Mouse (Mus musculus) stomach, postnatal 0 days (tissue): ENCODE data around the gene Tpd52l2. TPM values are rescaled to one million over a fixed set of nuclear protein-coding genes. Genes with fewer than 3 reads are reported as not detected.

Experiments
- ATAC-seq: fragments of 200-750 bp; cut with Nextera tagmentation; 2 replicates; pipeline ENCODE4 v1.8.0; 2017; ENCODE audit not compliant: low FRiP score, low TSS enrichment
- DNase-seq: peaks from one replicate; pipeline ENCODE4 v3.0.0-alpha.2; 2016; ENCODE audit warnings: low spot score
- H3K27ac ChIP-seq: fragments of 300-500 bp; sonication (generic); replicated peaks from 2 replicates; pipeline ENCODE4 v1.5.1; 2014; ENCODE audit warnings: mild to moderate bottlenecking, control low read depth
- H3K27me3 ChIP-seq: fragments of 300-500 bp; sonication (generic); 2 replicates; pipeline ENCODE4 v1.6.1; 2014; ENCODE audit warnings: low read length; ENCODE audit not compliant: control insufficient read depth, insufficient read depth
- H3K36me3 ChIP-seq: fragments of 300-500 bp; sonication (generic); 2 replicates; pipeline ENCODE4 v1.6.1; 2014; ENCODE audit warnings: low read length, mixed read lengths; ENCODE audit not compliant: control insufficient read depth, insufficient read depth
- H3K4me1 ChIP-seq: fragments of 300-500 bp; sonication (generic); replicated peaks from 2 replicates; pipeline ENCODE4 v1.6.1; 2014; ENCODE audit warnings: antibody characterized with exemption; ENCODE audit not compliant: control insufficient read depth, insufficient read depth
- H3K4me2 ChIP-seq: fragments of 300-500 bp; sonication (generic); replicated peaks from 2 replicates; pipeline ENCODE4 v1.6.1; 2014; ENCODE audit warnings: low read depth, mild to moderate bottlenecking, control low read depth, moderate library complexity
- H3K4me3 ChIP-seq: fragments of 300-500 bp; sonication (generic); 2 replicates; pipeline ENCODE4 v1.5.1; 2014; ENCODE audit warnings: low read depth, low read length, control low read depth
- H3K9ac ChIP-seq: fragments of 300-500 bp; sonication (generic); 2 replicates; pipeline ENCODE4 v1.6.1; 2014; ENCODE audit warnings: mild to moderate bottlenecking, low read length, control low read depth, mixed read lengths
- H3K9me3 ChIP-seq: fragments of 300-500 bp; sonication (generic); 2 replicates; pipeline ENCODE4 v1.6.1; 2016; ENCODE audit warnings: low read length; ENCODE audit not compliant: control insufficient read depth
- CTCF ChIP-seq: IDR thresholded peaks from 2 replicates; pipeline ENCODE4 v1.5.1; 2016; ENCODE audit warnings: antibody characterized with exemption, low read depth, mild to moderate bottlenecking, moderate library complexity
- EP300 ChIP-seq: optimal IDR thresholded peaks from 2 replicates; pipeline ENCODE3; 2016; ENCODE audit warnings: antibody characterized with exemption
- WGBS: fragments of 180-500 bp; shearing (Covaris S2); extraction: QIAGEN DNeasy Blood & Tissue Kit; methylation state at CpG from one replicate; pipeline ENCODE4 v1.1.7; 2014; 5-methylcytosine and 5-hydroxymethylcytosine counted together
- polyA plus RNA-seq: library from polyadenylated mRNA; unstranded; fragments of >200 nt; fragmentation: Nextera tagmentation; extraction: Ambion mirVana; gene quantifications from 2 replicates; pipeline ENCODE4 v1.2.1, GENCODE M21; 2015

Tpd52l2 gene
- 98.0 and 104 TPM in 2 replicates for polyA plus RNA-seq

- Histone ChIP-seq H3K36me3 (peaks cover 14% of the 10 kb centered on the region; the same call in 1 of the 2 replicates), H3K27me3 (no peaks in the 10 kb centered on the region), H3K9ac (peak within 1 kb of the TSS; percentile 91), H3K4me2 (peak within 1 kb of the TSS; percentile 80), H3K9me3 (no peaks in the 10 kb centered on the region), H3K27ac (peak within 1 kb of the TSS; percentile 99), H3K4me3 (peak within 1 kb of the TSS; percentile 89), H3K4me1 (no peaks in the 10 kb centered on the region)
- DNase-seq (peak; percentile 95), ATAC-seq (peak; percentile 97)
- TF ChIP-seq EP300 = no peak
- TF ChIP-seq CTCF = no peak
- under 1% methylated on average over 41 of the region's 46 CpGs for WGBS
Observed at GRCm38 (mm10) chr2:181496831-181497547, at the start of gene Tpd52l2. TSS of gene Tpd52l2 (plus strand) at chr2:181497142.

GRCm38 (mm10) chr2:181452181-181452580, 44.8 kb upstream of the Tpd52l2 start:
- Histone ChIP-seq H3K27me3 (no peaks in the 10 kb centered on the region), H3K9ac (no peak overlapping the region), H3K9me3 (no peaks in the 10 kb centered on the region), H3K36me3 (no peaks in the 10 kb centered on the region), H3K27ac (no peak overlapping the region), H3K4me2 (no peak overlapping the region), H3K4me3 (no peak overlapping the region), H3K4me1 (no peaks in the 10 kb centered on the region)
- DNase-seq = no peak
- WGBS = 73% methylated on average over 4 of the region's 4 CpGs
- TF ChIP-seq CTCF = no peak
- TF ChIP-seq EP300 = no peak
- no peak for ATAC-seq

- no peak overlapping the region for H3K4me3 ChIP-seq
- DNase-seq = no peak
- WGBS = 56% methylated on average over 1 of the region's 1 CpGs
- no peaks in the 10 kb centered on the region for H3K27me3 ChIP-seq
- no peak overlapping the region for H3K27ac ChIP-seq
- no peaks in the 10 kb centered on the region for H3K4me1 ChIP-seq
- no peak for ATAC-seq
- H3K9me3 ChIP-seq = no peaks in the 10 kb centered on the region
- no peak overlapping the region for H3K9ac ChIP-seq
- no peaks in the 10 kb centered on the region for H3K36me3 ChIP-seq
- TF ChIP-seq CTCF (peak; percentile 35), EP300 (no peak)
- H3K4me2 ChIP-seq = no peak overlapping the region
Observed at GRCm38 (mm10) chr2:181453274-181453673, 43.7 kb upstream of the Tpd52l2 start.

GRCm38 (mm10) chr2:181455899-181456298, 41.0 kb upstream of the Tpd52l2 start:
- no peak overlapping the region for H3K9ac ChIP-seq
- ATAC-seq = no peak
- peaks cover 6% of the 10 kb centered on the region; the same call in 1 of the 2 replicates for H3K4me1 ChIP-seq
- no peak overlapping the region for H3K4me2 ChIP-seq
- 60% methylated on average over 2 of the region's 2 CpGs for whole genome bisulfite sequencing
- H3K27me3 ChIP-seq = no peaks in the 10 kb centered on the region
- DNase-seq = no peak
- TF ChIP-seq EP300 (no peak), CTCF (no peak)
- no peak overlapping the region for H3K4me3 ChIP-seq
- no peak overlapping the region for H3K27ac ChIP-seq
- no peaks in the 10 kb centered on the region for H3K36me3 ChIP-seq
- no peaks in the 10 kb centered on the region for H3K9me3 ChIP-seq

GRCm38 (mm10) chr2:181457831-181458230, 39.1 kb upstream of the Tpd52l2 start:
- H3K4me1 ChIP-seq = peaks cover 6% of the 10 kb centered on the region; the same call in 1 of the 2 replicates
- H3K4me3 ChIP-seq = peak overlapping the region; percentile 86
- TF ChIP-seq CTCF = no peak
- TF ChIP-seq EP300 = no peak
- H3K27me3 ChIP-seq = no peaks in the 10 kb centered on the region
- H3K27ac ChIP-seq = no peak overlapping the region
- no peak overlapping the region for H3K9ac ChIP-seq
- WGBS = 8% methylated on average over 15 of the region's 15 CpGs
- no peak for ATAC-seq
- H3K4me2 ChIP-seq = peak overlapping the region; percentile 100
- H3K36me3 ChIP-seq = no peaks in the 10 kb centered on the region
- DNase-seq = no peak
- no peaks in the 10 kb centered on the region for H3K9me3 ChIP-seq
